In the genomic region with DNA sequence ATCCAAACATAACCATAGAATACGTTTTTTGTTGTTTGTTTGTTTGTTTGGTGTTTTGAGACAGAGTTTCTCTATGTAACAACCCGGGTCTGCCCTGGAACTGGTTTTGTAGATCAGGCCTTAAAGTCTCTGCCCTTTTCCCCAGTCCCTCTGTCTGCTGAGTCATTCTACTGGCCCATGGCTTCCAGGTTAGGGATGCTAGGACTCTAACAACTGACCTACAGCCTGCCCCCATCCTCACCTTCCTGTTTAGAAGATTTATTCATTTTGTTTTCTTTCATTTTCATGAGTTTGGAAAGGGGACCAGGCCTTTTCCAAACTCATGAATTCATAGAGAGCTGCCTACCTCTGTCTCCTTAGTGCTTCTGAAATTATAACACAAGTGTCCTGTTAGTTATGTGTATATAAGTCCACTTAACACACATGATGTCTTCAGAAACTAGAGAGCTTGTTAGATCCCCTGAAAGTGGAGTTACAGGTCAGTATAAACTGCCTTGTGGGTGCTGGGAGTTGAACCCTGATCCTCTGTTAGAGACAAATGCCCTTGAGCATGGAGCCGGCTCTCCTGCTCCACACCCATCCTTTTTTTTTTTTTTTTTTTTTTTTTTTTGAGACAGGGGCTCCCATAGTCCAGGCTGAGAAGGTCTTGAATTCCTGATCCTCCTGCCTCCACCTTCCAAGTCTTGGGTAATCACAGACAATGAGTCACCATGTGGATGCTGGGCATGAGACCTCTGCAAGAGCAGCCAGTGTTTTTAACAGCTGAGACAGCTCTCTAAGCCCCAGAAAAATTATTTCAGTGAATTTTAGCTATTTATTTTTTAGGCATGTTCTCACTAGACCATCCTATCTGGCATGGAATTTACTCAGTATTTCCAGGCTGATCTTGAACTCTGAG, we compare ENCODE assay signal across 20 mouse cellular contexts. TPM values are rescaled to one million over a fixed set of nuclear protein-coding genes. Genes with fewer than 3 reads are reported as not detected.
DNase-seq lines count a peak whose midpoint lies in the region; ATAC-seq and TF ChIP-seq lines count a peak whose summit lies in the region.
"Had no signal": no experiment of that assay in that cellular context is flagged by ENCODE, and none has a peak within 500 bp of the region (broad histone marks: within the 10 kb centered on the region; RNA-seq: fewer than 3 reads in every experiment).

No protein-coding gene starts in this region.

- peaks cover 2% of the 10 kb centered on the region; the same call in 1 of the 2 replicates for H3K79me2 ChIP-seq in MEL (ENCODE audit: control insufficient read depth, insufficient read depth, low read length, poor library complexity)

- H3K4me3 ChIP-seq in liver, embryonic 11.5 days (ENCODE audit: low read depth, low read length): no peak overlapping the region
- H3K4me3 ChIP-seq in MEL (ENCODE audit: control insufficient read depth in 1 of 2, insufficient read depth in 1 of 2, low read depth in 2 of 2, low read length in 2 of 2): no peak overlapping the region
- no peak overlapping the region for H3K4me3 ChIP-seq in liver, embryonic 12.5 days
- H3K4me3 ChIP-seq in midbrain, postnatal 0 days (ENCODE audit: low read depth, low read length): no peak overlapping the region
- H3K4me3 ChIP-seq in midbrain, embryonic 14.5 days (replicated peaks; ENCODE audit: low read depth, low read length): no peak overlapping the region
- H3K4me3 ChIP-seq: erythroblast, embryonic 14.5 days; midbrain, embryonic 15.5 days; neural tube, embryonic 12.5 days had no signal

- 58% methylated on average over 3 of the region's 3 CpGs for WGBS in liver, embryonic 11.5 days
- 64% methylated on average over 3 of the region's 3 CpGs for WGBS in liver, embryonic 12.5 days (ENCODE audit: insufficient replicate concordance)
- WGBS in midbrain, postnatal 0 days: 75% methylated on average over 3 of the region's 3 CpGs
- WGBS in midbrain, embryonic 14.5 days: 79% methylated on average over 3 of the region's 3 CpGs

- no peak for TF ChIP-seq POLR2A in MEL (IDR thresholded peaks at IDR 0.05; ENCODE audit: control insufficient read depth in 1 of 2, insufficient read depth in 1 of 2, low read depth in 1 of 2, low read length in 2 of 2, poor library complexity in 1 of 2)

- H3K27me3 ChIP-seq in liver, embryonic 11.5 days (replicated peaks; ENCODE audit: control insufficient read depth, insufficient read depth, low read length): no peaks in the 10 kb centered on the region
- no peaks in the 10 kb centered on the region for H3K27me3 ChIP-seq in MEL (ENCODE audit: control insufficient read depth in 1 of 2, insufficient read depth in 2 of 2, low read length in 2 of 2)
- H3K27me3 ChIP-seq in liver, embryonic 12.5 days (replicated peaks): no peaks in the 10 kb centered on the region
- H3K27me3 ChIP-seq in midbrain, postnatal 0 days (ENCODE audit: insufficient read depth, low read length): no peaks in the 10 kb centered on the region
- no peaks in the 10 kb centered on the region for H3K27me3 ChIP-seq in midbrain, embryonic 14.5 days (ENCODE audit: control insufficient read depth, insufficient read depth, low read length)
- H3K27me3 ChIP-seq: midbrain, embryonic 15.5 days; neural tube, embryonic 12.5 days had no signal

- 0 out of 2 replicates have a peak, but pooled peaks cover 4% of the 10 kb centered on the region for H3K9me3 ChIP-seq in liver, embryonic 11.5 days (ENCODE audit: control insufficient read depth, low read length)
- H3K9me3 ChIP-seq in MEL (replicated peaks; ENCODE audit: insufficient read depth, low read length): no peaks in the 10 kb centered on the region
- peaks cover 14% of the 10 kb centered on the region for H3K9me3 ChIP-seq in liver, embryonic 12.5 days (replicated peaks)
- no peaks in the 10 kb centered on the region for H3K9me3 ChIP-seq in midbrain, postnatal 0 days (ENCODE audit: low read length)
- no peaks in the 10 kb centered on the region for H3K9me3 ChIP-seq in midbrain, embryonic 14.5 days (ENCODE audit: control insufficient read depth, low read length)
- H3K9me3 ChIP-seq: midbrain, embryonic 15.5 days had no signal

- no peaks in the 10 kb centered on the region for H3K36me3 ChIP-seq in liver, embryonic 11.5 days (ENCODE audit: control insufficient read depth, insufficient read depth, low read length)
- H3K36me3 ChIP-seq in MEL (ENCODE audit: control insufficient read depth in 1 of 2, insufficient read depth in 2 of 2, low read length in 2 of 2): peaks cover 0 to 7% of the 10 kb centered on the region in 2 experiments; a peak in 2 of 4 replicates
- H3K36me3 ChIP-seq in liver, embryonic 12.5 days: no peaks in the 10 kb centered on the region
- no peaks in the 10 kb centered on the region for H3K36me3 ChIP-seq in midbrain, postnatal 0 days (ENCODE audit: insufficient read depth, low read length)
- no peaks in the 10 kb centered on the region for H3K36me3 ChIP-seq in midbrain, embryonic 14.5 days (ENCODE audit: control insufficient read depth, insufficient read depth, low read length)
- H3K36me3 ChIP-seq: midbrain, embryonic 15.5 days; neural tube, embryonic 12.5 days had no signal

- TF ChIP-seq CTCF in MEL (IDR thresholded peaks at IDR 0.05 in 2 of 3, conservative IDR thresholded peaks at IDR 0.05 in 1 of 3; ENCODE audit: control insufficient read depth in 1 of 3, insufficient read depth in 1 of 3, low read depth in 2 of 3, low read length in 3 of 3, poor library complexity in 1 of 3, severe bottlenecking in 1 of 3): no peak
- TF ChIP-seq CTCF in midbrain, postnatal 0 days (IDR thresholded peaks at IDR 0.05): no peak

- TF ChIP-seq EP300 in MEL (IDR thresholded peaks at IDR 0.05; ENCODE audit: low read depth in 1 of 2, low read length in 2 of 2): no peak

- no peak overlapping the region for H3K9ac ChIP-seq in liver, embryonic 11.5 days (ENCODE audit: low read depth, low read length)
- H3K9ac ChIP-seq in MEL (ENCODE audit: control insufficient read depth, low read depth, low read length, poor library complexity, severe bottlenecking): no peak overlapping the region
- 0 out of 2 replicates have a peak overlapping the region, but pooled peaks have one; percentile 37 for H3K9ac ChIP-seq in liver, embryonic 12.5 days
- no peak overlapping the region for H3K9ac ChIP-seq in midbrain, postnatal 0 days (replicated peaks; ENCODE audit: low read length, poor library complexity, severe bottlenecking)
- H3K9ac ChIP-seq in midbrain, embryonic 14.5 days (replicated peaks; ENCODE audit: low read length): no peak overlapping the region
- H3K9ac ChIP-seq: midbrain, embryonic 15.5 days; neural tube, embryonic 12.5 days had no signal

- no peak for TF ChIP-seq RAD21 in MEL (IDR thresholded peaks at IDR 0.05; ENCODE audit: low read depth, low read length)

- H3K4me1 ChIP-seq in liver, embryonic 11.5 days (replicated peaks; ENCODE audit: control insufficient read depth, insufficient read depth, low read length): peaks cover 30% of the 10 kb centered on the region
- H3K4me1 ChIP-seq in MEL (ENCODE audit: control insufficient read depth in 1 of 2, insufficient read depth in 2 of 2, low read length in 2 of 2): peaks cover 0 to 6% of the 10 kb centered on the region in 2 experiments; a peak in 1 of 4 replicates
- peaks cover 65% of the 10 kb centered on the region for H3K4me1 ChIP-seq in liver, embryonic 12.5 days
- 0 out of 2 replicates have a peak, but pooled peaks cover 3% of the 10 kb centered on the region for H3K4me1 ChIP-seq in midbrain, postnatal 0 days (ENCODE audit: insufficient read depth, low read length)
- peaks cover 8% of the 10 kb centered on the region for H3K4me1 ChIP-seq in midbrain, embryonic 14.5 days (ENCODE audit: control insufficient read depth, insufficient read depth, low read length)

- no peak for ATAC-seq in liver, embryonic 11.5 days (replicated peaks; ENCODE audit: low FRiP score)
- no peak for ATAC-seq in liver, embryonic 12.5 days
- no peak for ATAC-seq in midbrain, postnatal 0 days (ENCODE audit: low FRiP score)
- ATAC-seq in midbrain, embryonic 14.5 days (ENCODE audit: low FRiP score, low TSS enrichment): no peak
- ATAC-seq: CD4-positive, CD25-positive, alpha-beta regulatory T cell, adult 4 months; forebrain, embryonic 16.5 days; hindbrain, postnatal 0 days; midbrain, embryonic 15.5 days had no signal

- H3K27ac ChIP-seq in liver, embryonic 11.5 days (ENCODE audit: low read depth, low read length): no peak overlapping the region
- H3K27ac ChIP-seq in MEL (ENCODE audit: control insufficient read depth, low read depth, low read length): no peak overlapping the region
- peak overlapping the region; percentile 74 for H3K27ac ChIP-seq in liver, embryonic 12.5 days
- no peak overlapping the region for H3K27ac ChIP-seq in midbrain, postnatal 0 days (ENCODE audit: low read depth, low read length)
- no peak overlapping the region for H3K27ac ChIP-seq in midbrain, embryonic 14.5 days (replicated peaks; ENCODE audit: low read depth, low read length)
- H3K27ac ChIP-seq: hindbrain, postnatal 0 days; midbrain, embryonic 15.5 days; neural tube, embryonic 12.5 days had no signal

- no peak overlapping the region for H3K4me2 ChIP-seq in liver, embryonic 11.5 days
- no peak overlapping the region for H3K4me2 ChIP-seq in liver, embryonic 12.5 days
- no peak overlapping the region for H3K4me2 ChIP-seq in midbrain, postnatal 0 days (ENCODE audit: low read depth, low read length, poor library complexity, severe bottlenecking)
- H3K4me2 ChIP-seq in midbrain, embryonic 14.5 days (ENCODE audit: low read length): no peak overlapping the region
- H3K4me2 ChIP-seq: midbrain, embryonic 15.5 days; neural tube, embryonic 12.5 days had no signal

- DNase-seq in liver: peak; percentile 58
- no peak for DNase-seq in liver, embryonic 11.5 days (ENCODE audit: low spot score)
- no peak for DNase-seq in MEL (ENCODE audit: low read depth, low spot score)
- no peak for DNase-seq in midbrain, postnatal 0 days (ENCODE audit: low spot score)
- no peak for DNase-seq in midbrain, embryonic 14.5 days
- no peak for DNase-seq in heart, adult 11 months
- DNase-seq: adrenal gland, postnatal 10 days; cerebellum, postnatal 14 days; heart, postnatal 36 days; kidney, adult 18-20 months; kidney, postnatal 4 days; lung, adult 2 months; thymus, postnatal 14 days had no signal

TF ChIP-seq in MEL, 35 proteins besides CTCF, POLR2A, EP300 and RAD21 (continues in another document):
- TF ChIP-seq MYB (IDR thresholded peaks at IDR 0.05; ENCODE audit: low read depth, low read length) (no peak), ZNF384 (IDR thresholded peaks at IDR 0.05; ENCODE audit: low read depth, low read length) (peak; percentile 34; the same call in 1 of the 2 replicates), RCOR1 (IDR thresholded peaks at IDR 0.05; ENCODE audit: low read depth, low read length) (no peak)

RNA-seq across cellular contexts. Expression of a gene that starts 5.0 kb away (rescaled TPM):
- 41.6 and 47.0 TPM in 2 replicates for polyA plus RNA-seq in liver, embryonic 11.5 days (2014; fragmentation: Nextera tagmentation; extraction: Ambion mirVana)
- 27.8 and 30.6 TPM in 2 replicates for total RNA-seq in MEL (2012; rRNA removed)
- polyA plus RNA-seq in MEL (2012; ENCODE audit: insufficient read depth in 1 of 2, insufficient read length in 2 of 2, low read depth in 1 of 2, low replicate concordance in 2 of 2, missing spikeins in 1 of 2): 10 to 100 TPM in 1 of 2 experiments, not detected in 1; 52.1 TPM
- polyA plus RNA-seq in liver, embryonic 12.5 days (2016; fragmentation: Nextera tagmentation; extraction: Ambion mirVana): 112 and 114 TPM in 2 replicates
- total RNA-seq in midbrain, postnatal 0 days (2014; rRNA removed): 8.3 and 10.9 TPM in 2 replicates
- polyA plus RNA-seq in midbrain, postnatal 0 days (2015; fragmentation: Nextera tagmentation; extraction: Ambion mirVana): 10.6 and 12.7 TPM in 2 replicates
- 10.1 and 10.3 TPM in 2 replicates for polyA plus RNA-seq in midbrain, embryonic 14.5 days (2014; fragmentation: Nextera tagmentation; extraction: Ambion mirVana)
